13 mouse cellular contexts compared by ENCODE assay signal in the genomic region with DNA sequence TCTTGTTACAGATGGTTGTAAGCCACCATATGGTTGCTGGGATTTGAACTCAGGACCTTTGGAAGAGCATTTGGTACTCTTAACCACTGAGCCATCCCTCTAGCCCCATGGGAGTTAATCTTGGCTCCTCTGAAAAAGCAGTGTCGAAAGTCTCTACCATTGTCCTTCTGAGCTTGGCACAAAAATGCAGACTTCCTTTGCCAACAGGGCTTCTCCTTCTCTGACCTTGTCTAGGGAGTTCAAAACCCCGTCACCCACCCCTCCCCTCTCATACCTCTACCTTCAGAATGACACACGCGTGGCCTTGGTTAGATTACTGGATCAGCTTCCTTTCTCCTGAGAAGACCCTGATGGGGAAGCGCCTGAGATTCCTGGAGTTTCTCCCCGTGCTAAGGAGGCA.
DNase-seq lines count a peak whose midpoint lies in the region.
"Had no signal": no experiment of that assay in that cellular context is flagged by ENCODE, and none has a peak within 500 bp of the region (broad histone marks: within the 10 kb centered on the region; RNA-seq: fewer than 3 reads in every experiment).

No protein-coding gene starts in this region.

- peak; percentile 54 for DNase-seq in adrenal gland, adult 2 months
- no peak for DNase-seq in adrenal gland, postnatal 25 days
- peak; percentile 40 for DNase-seq in adrenal gland, postnatal 10 days
- DNase-seq in adrenal gland, adult 18-20 months (ENCODE audit: low spot score in 2 of 2) = no peak
- peak; percentile 45 for DNase-seq in adrenal gland, postnatal 14 days
- no peak for DNase-seq in layer of hippocampus, adult 9-10 months (ENCODE audit: low spot score)
- DNase-seq: cerebellum, adult 11 months; cerebellum, adult 18-20 months; cerebellum, adult 8-10 months; cerebellum, adult 9-11 months; cerebellum, postnatal 14 days; cerebellum, postnatal 36 days; embryo, embryonic 11 days had no signal

Comparison
In these comparisons a context has a peak if more than half of its experiments do, and no peak if none do; other contexts are left out.
1. DNase-seq: peak in adrenal gland, adult 2 months (single experiment), adrenal gland, postnatal 10 days (single experiment) and adrenal gland, postnatal 14 days (single experiment); none in adrenal gland, postnatal 25 days (single experiment), adrenal gland, adult 18-20 months (0 of 2) and layer of hippocampus, adult 9-10 months (single experiment).